In genomic region chr7:118936844-118937243, GRCm38 (mm10) we compare ENCODE assay signal across 19 mouse cellular contexts. TPM values are rescaled to one million over a fixed set of nuclear protein-coding genes. Genes with fewer than 3 reads are reported as not detected.
DNase-seq lines count a peak whose midpoint lies in the region; ATAC-seq and TF ChIP-seq lines count a peak whose summit lies in the region.
"Had no signal": no experiment of that assay in that cellular context is flagged by ENCODE, and none has a peak within 500 bp of the region (broad histone marks: within the 10 kb centered on the region; RNA-seq: fewer than 3 reads in every experiment).

No protein-coding gene starts in this region.

- peaks cover 6% of the 10 kb centered on the region for H3K4me1 ChIP-seq in liver, adult 2 months (ENCODE audit: control insufficient read depth, insufficient read depth, low read length)
- peaks cover 8% of the 10 kb centered on the region; the same call in 1 of the 2 replicates for H3K4me1 ChIP-seq in liver, embryonic 12.5 days
- peaks cover 5% of the 10 kb centered on the region; the same call in 1 of the 2 replicates for H3K4me1 ChIP-seq in midbrain, embryonic 14.5 days (ENCODE audit: control insufficient read depth, insufficient read depth, low read length)
- H3K4me1 ChIP-seq: forebrain, embryonic 15.5 days; hindbrain, embryonic 15.5 days had no signal

- H3K27ac ChIP-seq in liver, adult 2 months (replicated peaks; ENCODE audit: insufficient read depth, low read depth, low read length) = no peak overlapping the region
- no peak overlapping the region for H3K27ac ChIP-seq in liver, embryonic 12.5 days
- H3K27ac ChIP-seq in midbrain, embryonic 14.5 days (replicated peaks; ENCODE audit: low read depth, low read length) = no peak overlapping the region
- H3K27ac ChIP-seq: forebrain, embryonic 15.5 days; heart, embryonic 10.5 days; hindbrain, embryonic 15.5 days had no signal

- no peak for TF ChIP-seq CTCF in liver, adult 2 months (IDR thresholded peaks at IDR 0.05; ENCODE audit: low read depth, low read length)

- DNase-seq in adrenal gland, adult 2 months = peak; percentile 62
- DNase-seq in adrenal gland, postnatal 25 days = no peak
- peak; percentile 21 for DNase-seq in liver, adult 2 months (ENCODE audit: extremely low read depth, low read depth, low spot score)
- DNase-seq in adrenal gland, adult 8-10 months = peak; percentile 49
- DNase-seq in midbrain, embryonic 14.5 days = peak; percentile 28
- DNase-seq in kidney, postnatal 36 days = no peak
- DNase-seq in lung, adult 18-20 months = no peak
- DNase-seq: cerebellum, postnatal 14 days; heart, postnatal 14 days; kidney, adult 11 months; kidney, postnatal 10 days; left cerebral cortex, postnatal 4 days; right cerebral cortex, postnatal 4 days had no signal

- no peaks in the 10 kb centered on the region for H3K79me2 ChIP-seq in liver, adult 2 months (ENCODE audit: control insufficient read depth, insufficient read depth, low read length)

- no peaks in the 10 kb centered on the region for H3K36me3 ChIP-seq in liver, adult 2 months (ENCODE audit: control insufficient read depth, insufficient read depth, low read length)
- H3K36me3 ChIP-seq in liver, embryonic 12.5 days = no peaks in the 10 kb centered on the region
- no peaks in the 10 kb centered on the region for H3K36me3 ChIP-seq in midbrain, embryonic 14.5 days (ENCODE audit: control insufficient read depth, insufficient read depth, low read length)
- H3K36me3 ChIP-seq: forebrain, embryonic 15.5 days; heart, embryonic 10.5 days; hindbrain, embryonic 15.5 days had no signal

- TF ChIP-seq POLR2A in liver, adult 2 months (IDR thresholded peaks at IDR 0.05; ENCODE audit: extremely low read depth, insufficient read depth, low read length) = no peak

- no peaks in the 10 kb centered on the region for H3K27me3 ChIP-seq in liver, adult 2 months (ENCODE audit: control insufficient read depth, insufficient read depth, low read length)
- no peaks in the 10 kb centered on the region for H3K27me3 ChIP-seq in liver, embryonic 12.5 days (replicated peaks)
- H3K27me3 ChIP-seq in midbrain, embryonic 14.5 days (ENCODE audit: control insufficient read depth, insufficient read depth, low read length) = no peaks in the 10 kb centered on the region
- H3K27me3 ChIP-seq: forebrain, embryonic 15.5 days; hindbrain, embryonic 15.5 days had no signal

- no peak overlapping the region for H3K4me3 ChIP-seq in liver, adult 2 months (ENCODE audit: insufficient read depth, low read depth, low read length)
- no peak overlapping the region for H3K4me3 ChIP-seq in liver, embryonic 12.5 days
- H3K4me3 ChIP-seq in midbrain, embryonic 14.5 days (replicated peaks; ENCODE audit: low read depth, low read length) = no peak overlapping the region
- H3K4me3 ChIP-seq: forebrain, embryonic 15.5 days; heart, embryonic 10.5 days; hindbrain, embryonic 15.5 days had no signal

- H3K4me2 ChIP-seq in liver, embryonic 12.5 days = no peak overlapping the region
- no peak overlapping the region for H3K4me2 ChIP-seq in midbrain, embryonic 14.5 days (ENCODE audit: low read length)
- H3K4me2 ChIP-seq: forebrain, embryonic 15.5 days; hindbrain, embryonic 15.5 days; liver, embryonic 11.5 days had no signal

- no peaks in the 10 kb centered on the region for H3K9me3 ChIP-seq in liver, embryonic 12.5 days (replicated peaks)
- no peaks in the 10 kb centered on the region for H3K9me3 ChIP-seq in midbrain, embryonic 14.5 days (ENCODE audit: control insufficient read depth, low read length)
- H3K9me3 ChIP-seq: forebrain, embryonic 15.5 days; heart, embryonic 10.5 days; hindbrain, embryonic 15.5 days had no signal

- no peak for ATAC-seq in liver, embryonic 12.5 days
- no peak for ATAC-seq in midbrain, embryonic 14.5 days (ENCODE audit: low FRiP score, low TSS enrichment)
- ATAC-seq: forebrain, embryonic 15.5 days had no signal

- H3K9ac ChIP-seq in liver, adult 2 months (ENCODE audit: low read depth, low read length) = no peak overlapping the region
- no peak overlapping the region for H3K9ac ChIP-seq in liver, embryonic 12.5 days
- no peak overlapping the region for H3K9ac ChIP-seq in midbrain, embryonic 14.5 days (replicated peaks; ENCODE audit: low read length)
- H3K9ac ChIP-seq: forebrain, embryonic 15.5 days; hindbrain, embryonic 15.5 days had no signal

- WGBS in liver, adult 2 months = 76% methylated on average over 4 of the region's 4 CpGs
- 58% methylated on average over 4 of the region's 4 CpGs for whole genome bisulfite sequencing in liver, embryonic 12.5 days (ENCODE audit: insufficient replicate concordance)
- 6% methylated on average over 4 of the region's 4 CpGs for WGBS in midbrain, embryonic 14.5 days

RNA-seq across cellular contexts. Expression of gene Gprc5b, which starts 58.2 kb away (rescaled TPM):
- total RNA-seq in adrenal gland, adult 2 months (2021) = 100 to 1,000 TPM; 117 to 125 TPM
- polyA plus RNA-seq in adrenal gland, adult 2 months (2012; rRNA removed) = 130 and 137 TPM in 2 replicates
- total RNA-seq in adrenal gland, postnatal 25 days (2021) = 102 and 104 TPM in 2 replicates
- 0.27 and 0.37 TPM in 2 replicates for total RNA-seq in liver, adult 2 months (2014; rRNA removed)
- polyA plus RNA-seq in liver, adult 2 months (2012; rRNA removed) = 0.17 and 0.22 TPM in 2 replicates
- 0.46 and 0.73 TPM in 2 replicates for polyA plus RNA-seq in liver, embryonic 12.5 days (2016; fragmentation: Nextera tagmentation; extraction: Ambion mirVana)
- total RNA-seq in adrenal gland, adult 8-10 months (2022) = 100 to 1,000 TPM; 139 to 182 (median 170) TPM
- 7.1 and 11.7 TPM in 2 replicates for polyA plus RNA-seq in midbrain, embryonic 14.5 days (2014; fragmentation: Nextera tagmentation; extraction: Ambion mirVana)
- total RNA-seq: MEL had no signal

Comparison
In these comparisons a context has a peak if more than half of its experiments do, and no peak if none do; other contexts are left out.
1. DNase-seq: peak in adrenal gland, adult 2 months (single experiment), liver, adult 2 months (single experiment), adrenal gland, adult 8-10 months (single experiment) and midbrain, embryonic 14.5 days (single experiment); none in adrenal gland, postnatal 25 days (single experiment), kidney, postnatal 36 days (0 of 2) and lung, adult 18-20 months (0 of 2).
2. RNA of gene Gprc5b, which starts 58.2 kb away (total RNA-seq): 139 to 182 TPM in adrenal gland, adult 8-10 months, 117 to 125 TPM in adrenal gland, adult 2 months and 102 to 104 TPM in adrenal gland, postnatal 25 days; 0.27 to 0.37 TPM in liver, adult 2 months; every median in the first group is over 10 times any median in the second.